Mouse (Mus musculus): ENCODE measurements around the gene Vmn2r7.
"Not testable (repeated sequence)": the region's sequence is repeated elsewhere in the genome, so short reads cannot be mapped to it uniquely, and the experiment has no call there.

Gene Vmn2r7

DNA sequence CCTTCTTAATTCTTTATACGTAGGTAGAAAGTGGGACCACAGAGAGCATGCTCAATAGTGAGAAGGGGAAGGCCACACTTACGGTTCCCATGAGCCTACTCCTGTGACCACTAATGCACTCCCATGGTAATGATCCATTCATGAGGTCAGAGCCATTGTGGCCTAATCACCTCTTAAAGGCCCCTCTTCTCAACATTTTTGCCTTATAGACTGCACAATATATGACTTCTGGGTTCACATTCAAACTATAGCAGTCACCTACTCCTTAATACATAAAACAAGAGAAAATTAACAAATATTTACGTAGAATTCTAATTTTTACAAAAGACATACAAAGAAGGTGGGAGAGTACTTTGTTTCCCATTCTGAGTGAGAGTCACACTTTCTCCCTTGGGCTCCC, at the start of gene Vmn2r7:
TSS of gene Vmn2r7 (minus strand) at position 101 of the 400 bp plus-strand sequence.
- DNase-seq (ENCODE audit: low read depth, low spot score): not testable (repeated sequence)

DNA sequence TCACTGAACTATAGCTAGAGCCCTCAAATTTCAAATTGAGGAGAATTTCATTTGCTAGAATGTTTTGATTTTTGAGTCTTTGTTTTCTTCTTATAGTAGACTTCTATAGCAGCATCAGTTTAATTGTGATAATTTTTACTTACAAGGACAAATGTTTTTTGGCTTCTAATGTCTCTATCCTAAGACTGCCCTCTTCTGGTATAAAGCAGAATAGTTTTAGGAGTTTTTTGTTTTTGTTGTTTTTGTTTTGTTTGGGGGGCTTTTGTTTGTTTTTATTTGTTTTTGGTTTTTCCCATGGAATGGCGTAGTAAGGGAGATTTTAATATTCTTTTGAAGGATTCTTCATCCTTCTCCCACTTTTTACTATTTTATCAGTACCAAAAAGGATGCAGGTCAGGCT, 45.2 kb upstream of the Vmn2r7 start:
- no peak for DNase-seq (ENCODE audit: low read depth, low spot score)

DNA sequence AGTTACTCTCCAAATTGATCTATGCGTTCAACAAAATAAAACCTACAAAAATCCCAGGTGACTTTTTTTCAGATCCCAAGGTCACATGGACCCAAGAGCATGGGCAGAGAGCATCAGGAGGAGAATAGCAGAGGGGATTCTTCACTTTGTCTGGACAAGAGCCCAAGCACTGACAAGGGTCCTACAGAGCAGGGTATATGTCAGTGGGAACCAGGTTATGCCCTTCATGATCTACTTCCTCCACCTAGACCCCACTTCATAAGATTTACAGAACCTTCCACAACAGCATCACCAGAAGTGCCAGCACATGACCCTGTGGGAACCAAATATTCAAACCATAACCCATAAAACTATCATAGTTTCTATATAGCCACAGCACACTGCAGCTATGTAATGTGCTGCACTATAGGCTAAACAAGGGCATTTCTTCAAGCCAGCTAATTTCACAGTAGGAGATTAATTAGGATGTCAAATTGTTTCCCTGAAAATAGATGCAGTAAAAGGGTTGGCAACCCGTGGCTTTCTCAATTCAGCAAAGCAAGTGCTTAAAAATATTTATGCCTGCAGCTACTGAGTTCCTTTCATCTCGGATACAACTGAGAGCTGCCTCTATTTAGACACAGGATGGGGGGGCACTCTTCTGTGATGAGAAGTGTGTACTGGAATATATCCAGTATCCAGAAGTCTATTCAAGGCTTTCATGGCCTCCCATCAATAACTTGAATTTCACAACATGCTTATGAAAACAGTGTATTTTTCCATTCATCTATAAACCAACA, 33.8 kb upstream of the Vmn2r7 start:
- no peak for DNase-seq (ENCODE audit: low read depth, low spot score)

DNA sequence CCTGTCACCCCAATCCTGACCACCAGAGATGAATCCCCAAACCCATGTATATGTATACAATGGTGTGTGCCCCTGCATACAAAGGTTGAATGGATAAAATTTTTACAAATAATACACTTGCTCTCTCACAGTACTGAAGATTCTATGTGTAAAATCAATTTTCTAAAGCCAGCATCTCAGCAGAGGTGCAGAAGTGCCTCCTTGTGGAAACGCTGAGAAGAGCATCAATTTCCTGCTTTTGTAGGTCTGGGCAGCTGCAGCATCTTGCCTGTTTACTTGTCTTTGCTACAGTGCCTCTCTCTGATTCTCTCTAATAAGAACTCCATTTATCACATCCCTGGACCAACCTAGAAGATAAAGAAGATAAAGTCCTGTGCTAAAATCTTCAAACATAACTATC, 32.1 kb upstream of the Vmn2r7 start:
- DNase-seq (ENCODE audit: low read depth, low spot score): no peak

DNA sequence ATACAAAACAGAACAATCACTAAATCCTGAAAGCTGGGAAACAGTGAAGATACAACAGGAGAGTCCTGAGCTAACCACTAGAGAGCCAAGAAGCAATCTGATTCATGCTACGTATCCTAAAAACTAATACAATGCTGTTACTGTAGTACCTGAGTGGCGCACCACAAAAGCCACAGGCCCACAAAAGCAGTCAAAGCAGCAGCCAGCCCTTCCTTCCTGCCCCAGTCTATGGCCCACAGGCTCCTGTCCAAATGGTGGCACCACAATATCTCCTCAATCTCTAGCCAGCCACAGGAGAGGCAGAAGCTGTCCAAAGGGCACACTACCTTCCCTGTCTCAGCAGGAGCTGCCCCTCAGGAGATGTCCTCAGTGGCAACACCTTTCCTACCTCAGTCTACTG, 1.7 kb downstream of the Vmn2r7 start:
- no peak for DNase-seq (ENCODE audit: low read depth, low spot score)

DNA sequence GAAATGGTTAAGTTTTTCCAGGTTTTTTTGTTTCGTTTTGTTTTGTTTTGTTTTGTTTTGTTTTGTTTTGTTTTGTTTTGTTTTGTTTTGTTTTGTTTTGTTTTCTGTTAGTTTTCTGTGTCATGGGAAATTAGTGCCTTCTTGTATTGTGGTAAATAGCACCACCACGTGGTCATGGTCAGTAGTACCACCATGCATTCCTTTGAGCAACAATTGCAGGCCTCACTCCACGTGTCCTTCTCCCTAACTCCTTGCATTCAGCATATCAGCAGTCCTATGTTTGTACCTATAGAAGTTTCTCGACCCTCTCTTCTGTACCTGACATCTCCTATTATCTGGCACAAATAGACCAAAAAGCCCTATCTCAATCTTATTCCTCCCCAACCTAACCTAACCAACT, 2.3 kb downstream of the Vmn2r7 start:
- peak; percentile 52 for DNase-seq (ENCODE audit: low read depth, low spot score)

DNA sequence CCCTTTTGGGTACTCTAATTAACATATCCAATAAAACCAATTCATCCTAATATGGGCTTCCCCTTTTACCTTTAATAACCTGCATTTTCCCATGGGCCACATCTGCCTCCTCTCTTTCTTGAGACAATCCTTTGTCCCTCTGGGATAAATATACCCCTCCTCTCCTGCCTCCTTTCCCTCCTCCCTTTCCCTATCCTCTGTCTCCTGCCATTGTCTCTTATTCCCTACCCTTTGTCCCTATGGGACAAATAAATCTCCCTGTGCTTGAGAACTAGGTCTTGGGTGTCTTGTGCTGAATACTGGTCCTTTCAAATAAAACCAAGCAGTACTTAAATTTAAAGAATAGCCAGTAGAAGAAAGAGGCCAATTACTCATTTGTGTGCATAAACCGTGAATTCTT, 13.4 kb downstream of the Vmn2r7 start:
- DNase-seq (ENCODE audit: low read depth, low spot score): no peak

DNA sequence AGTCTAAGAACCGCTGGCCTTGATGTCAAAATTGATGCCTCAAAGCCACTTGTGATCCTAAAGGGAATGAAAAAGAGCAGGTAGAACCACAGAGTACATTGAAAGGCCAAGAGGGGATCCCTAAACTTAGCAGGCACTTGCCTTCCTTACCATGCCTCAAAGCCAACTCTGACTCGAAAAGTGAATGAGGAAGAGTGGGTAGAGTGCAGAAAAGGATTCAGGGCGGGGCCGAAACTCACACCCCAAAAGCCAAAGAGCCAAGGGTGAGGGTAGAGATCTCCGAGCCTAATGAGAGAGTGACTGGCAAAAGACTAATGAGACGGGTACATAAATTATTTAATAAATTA, 53.3 kb downstream of the Vmn2r7 start:
- DNase-seq (ENCODE audit: low read depth, low spot score): no peak

DNA sequence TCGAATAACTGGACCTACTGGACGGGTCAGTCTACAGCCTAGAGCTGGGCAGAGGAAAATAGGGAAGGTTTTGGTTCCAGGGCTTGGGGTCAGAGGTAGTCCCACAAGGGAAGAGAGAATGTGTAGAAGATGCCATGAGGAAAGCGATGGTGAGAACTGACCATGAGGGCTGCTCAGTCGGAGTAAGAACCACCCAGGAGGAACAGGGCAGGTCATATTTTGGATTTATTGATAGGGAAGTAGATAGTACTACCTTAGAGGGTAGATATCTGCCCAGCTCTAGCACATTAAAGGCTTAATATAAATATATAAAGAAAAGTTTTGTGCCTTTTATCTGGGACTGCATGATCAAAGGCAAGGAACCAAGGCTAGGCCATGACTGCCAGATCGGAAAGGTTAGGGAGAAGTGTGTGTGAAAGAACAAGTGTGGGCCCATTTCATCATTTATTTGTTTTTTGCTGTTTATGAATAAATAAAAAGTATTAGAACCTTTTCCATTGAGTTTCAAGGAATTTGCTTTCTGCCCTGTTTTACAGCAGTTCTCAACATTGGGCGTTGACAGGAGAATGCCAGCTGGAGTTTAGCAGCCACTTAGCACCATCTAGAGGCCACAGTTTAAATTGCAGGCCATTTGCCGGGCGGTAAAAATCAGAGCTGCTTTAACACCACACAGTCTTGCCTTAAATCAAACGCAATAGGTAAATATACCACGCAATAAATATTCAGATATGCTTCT, 53.9 kb downstream of the Vmn2r7 start:
- DNase-seq (ENCODE audit: low read depth, low spot score): peak; percentile 32

DNA sequence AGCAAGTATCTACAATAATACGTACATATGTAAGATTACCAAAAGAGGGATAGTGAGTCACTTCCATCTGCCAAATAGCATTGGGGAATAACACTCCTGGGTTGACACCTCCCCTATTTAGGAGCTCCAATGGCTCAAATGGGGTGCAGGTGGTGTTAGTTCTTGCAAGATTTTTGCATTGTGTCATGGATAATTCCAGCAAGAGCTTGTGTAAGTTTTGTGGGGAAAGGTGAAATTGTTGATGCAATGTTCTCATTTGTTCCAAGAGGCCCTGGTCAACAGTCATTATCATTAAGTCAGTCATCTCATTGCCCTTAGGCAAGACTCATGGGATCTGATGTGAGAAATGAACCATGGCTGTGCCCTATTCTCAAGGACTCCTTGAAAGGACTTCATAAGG, 61.7 kb downstream of the Vmn2r7 start:
- no peak for DNase-seq (ENCODE audit: low read depth, low spot score)

DNA sequence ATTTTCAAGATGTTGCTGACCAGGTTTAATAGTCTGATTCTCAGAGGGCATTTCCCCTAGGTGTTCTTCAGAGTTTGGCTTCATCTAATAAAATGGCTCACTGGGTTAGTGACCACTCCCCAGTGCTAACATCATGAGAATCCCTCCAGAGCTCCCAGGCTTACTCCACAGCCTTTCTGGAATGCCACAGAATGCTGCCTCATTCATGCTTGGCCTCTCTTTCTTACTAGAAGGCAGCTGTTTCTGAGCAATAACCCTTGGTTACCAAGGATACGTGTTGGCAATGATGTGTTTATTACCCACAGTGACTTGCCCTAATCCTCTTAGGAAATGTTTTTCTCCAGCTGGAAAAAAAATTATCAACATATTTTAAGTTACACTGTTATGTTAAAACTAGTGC, 72.4 kb downstream of the Vmn2r7 start:
- DNase-seq (ENCODE audit: low read depth, low spot score): no peak

DNA sequence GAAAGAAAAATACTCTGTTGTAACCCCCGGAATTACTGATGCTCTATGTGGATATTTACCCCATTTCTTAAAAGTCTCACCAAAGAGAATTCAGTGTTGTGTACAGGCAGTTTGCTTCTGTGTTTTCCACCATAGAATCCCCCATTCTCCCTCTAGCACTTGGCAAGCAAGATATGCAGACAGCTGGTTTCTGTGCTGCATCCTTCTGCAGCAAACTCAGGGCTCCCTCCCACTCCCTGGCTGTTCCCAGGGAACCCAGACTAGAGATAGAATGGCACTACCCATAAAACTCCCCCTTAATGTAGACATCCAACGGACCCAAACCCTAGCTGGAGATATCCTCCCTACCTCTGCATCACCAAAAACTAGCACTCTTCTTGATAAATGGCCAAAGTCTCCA, 88.4 kb downstream of the Vmn2r7 start:
- DNase-seq (ENCODE audit: low read depth, low spot score): no peak

DNA sequence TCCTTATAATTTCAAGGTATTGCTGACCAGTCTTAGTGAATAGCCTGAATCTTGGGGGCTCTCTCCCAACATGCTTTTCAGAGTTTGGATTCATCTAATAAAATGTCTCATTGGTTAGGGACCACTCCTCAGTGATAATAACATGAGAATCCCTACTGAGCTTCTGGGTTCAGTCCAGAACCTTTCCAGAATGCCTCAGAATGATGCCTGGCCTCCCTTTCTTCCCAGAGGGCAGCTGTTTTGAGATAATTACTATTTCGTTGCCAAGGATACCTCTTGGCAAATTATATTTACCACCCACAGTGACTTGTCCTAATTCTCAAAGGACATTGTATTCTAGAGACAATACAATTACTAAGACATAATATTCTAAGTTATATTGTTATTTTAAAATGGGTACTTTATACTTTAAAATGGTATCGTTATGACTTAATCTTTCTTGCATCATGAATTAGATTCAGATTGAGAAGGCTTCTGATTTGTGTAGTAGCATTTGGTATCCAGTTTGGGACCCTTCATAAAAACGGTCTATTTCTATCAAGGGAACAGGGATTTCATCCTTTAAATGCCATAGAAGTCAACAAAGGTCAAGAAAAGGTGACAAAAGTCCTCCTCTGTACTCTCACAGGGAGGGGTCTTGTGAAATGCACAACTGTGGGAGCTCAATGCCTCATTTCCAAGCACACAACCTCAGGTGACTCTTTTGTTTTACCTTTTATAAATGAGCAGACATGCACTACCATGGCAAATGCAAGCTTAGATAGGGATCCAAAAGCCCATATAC, 117.2 kb downstream of the Vmn2r7 start:
- DNase-seq (ENCODE audit: low read depth, low spot score): not testable (repeated sequence)

DNA sequence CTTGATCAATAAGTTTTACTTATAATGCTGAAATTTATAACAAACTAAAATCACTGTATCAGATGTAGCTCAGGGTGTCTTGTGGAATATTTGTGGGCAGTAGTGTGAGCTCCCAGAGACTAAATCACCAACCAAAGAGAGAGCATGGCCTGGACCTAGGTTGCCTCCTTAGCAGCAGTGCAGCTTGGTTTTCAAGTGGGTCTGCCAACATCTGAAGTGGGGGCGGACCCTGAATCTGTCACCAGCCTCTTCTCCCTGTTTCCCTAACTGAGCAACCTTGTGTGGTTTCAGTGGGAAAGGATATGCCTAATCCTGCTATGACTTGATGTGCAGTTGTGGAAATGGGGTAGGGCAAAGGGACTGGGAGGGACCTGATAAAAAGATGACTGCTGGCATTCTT, 118.8 kb downstream of the Vmn2r7 start:
- DNase-seq (ENCODE audit: low read depth, low spot score): not testable (repeated sequence)

DNA sequence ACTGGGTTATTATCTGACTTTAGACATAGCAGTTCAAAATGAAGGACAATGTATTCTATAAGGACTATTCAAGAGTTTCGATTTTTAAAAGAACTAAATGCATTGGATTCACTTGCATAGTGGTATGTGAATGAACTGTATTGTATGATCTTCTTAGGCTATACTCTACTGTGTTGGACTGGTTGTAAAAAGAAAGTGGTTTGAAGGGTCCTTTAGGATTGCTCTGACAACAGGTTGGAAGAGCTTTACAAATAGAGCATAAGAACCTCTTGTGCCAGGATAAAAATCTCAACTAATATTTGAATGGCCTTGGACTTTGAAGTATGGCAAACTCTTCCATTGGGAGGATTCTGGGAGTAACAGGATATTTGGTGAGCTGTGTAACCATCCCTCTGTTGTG, 168.5 kb downstream of the Vmn2r7 start:
- not testable (repeated sequence) for DNase-seq (ENCODE audit: low read depth, low spot score)
